Mouse (Mus musculus): ENCODE data around the gene Nkain2.

The Nkain2 gene

DNA sequence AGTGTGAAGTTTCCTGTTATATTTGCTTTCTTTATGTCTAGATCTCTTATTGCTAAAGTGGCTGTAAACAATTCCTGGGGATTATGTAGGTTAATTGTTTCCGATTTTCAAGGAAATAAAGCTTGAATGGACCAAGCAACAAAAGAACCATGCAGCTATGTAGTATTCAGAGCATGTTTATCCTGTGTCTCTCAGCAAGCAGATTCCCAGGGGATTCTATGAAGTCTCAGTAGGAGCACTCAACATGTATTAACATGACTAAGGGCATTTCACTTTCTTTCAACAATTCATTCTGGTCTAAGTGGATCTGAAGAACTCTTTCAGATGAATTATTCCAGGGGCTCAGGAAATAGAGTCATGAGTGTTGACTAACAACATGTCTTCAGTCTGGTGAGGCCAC lies 1244.2 kb downstream of the Nkain2 start:
- DNase-seq (ENCODE audit: extremely low spot score, low spot score) = no peak

Measured in neural tube, embryonic 10.5 days (tissue).